Mouse (Mus musculus) olfactory bulb, adult 2 months (tissue): ENCODE measurements at regions not wholly inside any gene's neighbourhood (a gene's known extent, or its start where the extent isn't known, plus 50 kb on each side); places are given as distances from the start of the nearest gene placed in this dataset.

Experiments
- CTCF ChIP-seq: fragments of 200-500 bp; IDR thresholded peaks from 2 replicates; pipeline ENCODE4 v1.5.1; 2012; ENCODE audit warnings: low read depth, mild to moderate bottlenecking, low read length, moderate library complexity; ENCODE audit not compliant: insufficient read depth
- POLR2A ChIP-seq: fragments of 200-500 bp; IDR thresholded peaks from 2 replicates; pipeline ENCODE4 v1.6.1; 2012; ENCODE audit warnings: mild to moderate bottlenecking, low read depth, low read length, moderate library complexity; ENCODE audit not compliant: insufficient read depth

DNA sequence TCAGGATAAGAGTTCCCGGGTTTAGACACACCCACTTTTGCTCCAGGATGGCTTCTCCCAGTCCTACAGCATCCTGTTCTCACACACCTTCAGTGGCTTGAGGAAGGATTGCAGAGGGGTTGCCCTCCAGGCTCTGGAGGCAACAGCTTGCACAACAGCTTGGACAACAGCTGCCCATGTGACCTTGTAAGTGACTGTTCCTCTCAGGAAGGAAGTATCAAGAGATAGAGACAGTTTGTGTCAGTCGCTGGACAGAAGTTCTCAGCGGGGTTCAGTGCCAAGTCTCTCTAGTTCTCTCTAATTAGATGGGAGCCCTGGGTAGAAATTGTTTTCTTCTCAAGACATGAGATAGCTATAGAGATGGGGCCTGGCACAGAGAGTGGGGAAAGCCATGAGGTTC is 252.9 kb upstream of the Tle3 start:
- TF ChIP-seq CTCF (no peak), POLR2A (no peak)
